Mouse (Mus musculus) hindbrain, embryonic 16.5 days (tissue): ENCODE results near the gene Ovch2. TPM values are rescaled to one million over a fixed set of nuclear protein-coding genes. Genes with fewer than 3 reads are reported as not detected.

Experiments used
- ATAC-seq: fragments of 200-750 bp; cut with Nextera tagmentation; 2 replicates; pipeline ENCODE4 v1.8.0; 2017; ENCODE audit warnings: moderate TSS enrichment, moderate library complexity
- H3K27ac ChIP-seq: fragments of 300-500 bp; sonication (generic); 2 replicates; pipeline ENCODE4 v1.5.1; 2014; ENCODE audit warnings: low read depth, mild to moderate bottlenecking, control low read depth, low read length, moderate library complexity
- H3K27me3 ChIP-seq: fragments of 300-500 bp; sonication (generic); replicated peaks from 2 replicates; pipeline ENCODE4 v1.6.1; 2014; ENCODE audit warnings: low read length; ENCODE audit not compliant: control insufficient read depth, insufficient read depth
- H3K36me3 ChIP-seq: fragments of 300-500 bp; sonication (generic); 2 replicates; pipeline ENCODE4 v1.6.1; 2014; ENCODE audit warnings: mild to moderate bottlenecking, low read length, moderate library complexity, mixed read lengths; ENCODE audit not compliant: control insufficient read depth, insufficient read depth
- H3K4me1 ChIP-seq: fragments of 300-500 bp; sonication (generic); 2 replicates; pipeline ENCODE4 v1.6.1; 2014; ENCODE audit warnings: low read depth, low read length; ENCODE audit not compliant: control insufficient read depth, insufficient read depth
- H3K4me2 ChIP-seq: fragments of 300-500 bp; sonication (generic); 2 replicates; pipeline ENCODE4 v1.6.1; 2014; ENCODE audit warnings: mild to moderate bottlenecking, low read length, control low read depth, moderate library complexity
- H3K4me3 ChIP-seq: fragments of 300-500 bp; sonication (generic); 2 replicates; pipeline ENCODE4 v1.5.1; 2014; ENCODE audit warnings: mild to moderate bottlenecking, low read length, control low read depth, moderate library complexity
- H3K9ac ChIP-seq: fragments of 300-500 bp; sonication (generic); 2 replicates; pipeline ENCODE4 v1.6.1; 2014; ENCODE audit warnings: low read depth, mild to moderate bottlenecking, control low read depth, low read length, moderate library complexity
- H3K9me3 ChIP-seq: fragments of 300-500 bp; sonication (generic); 2 replicates; pipeline ENCODE4 v1.6.1; 2014; ENCODE audit warnings: mild to moderate bottlenecking, low read length, moderate library complexity; ENCODE audit not compliant: control insufficient read depth
- WGBS: fragments of 180-500 bp; shearing (Covaris S2); extraction: QIAGEN DNeasy Blood & Tissue Kit; methylation state at CpG from one replicate; pipeline ENCODE4 v1.1.7; 2014; 5-methylcytosine and 5-hydroxymethylcytosine counted together
- polyA plus RNA-seq: library from polyadenylated mRNA; unstranded; fragments of >200 nt; fragmentation: Nextera tagmentation; extraction: Ambion mirVana; gene quantifications from 2 replicates; pipeline ENCODE4 v1.2.1, GENCODE M21; 2015

Ovch2 gene
- polyA plus RNA-seq, 1 experiment from 2014 or later, result not detected

- Histone ChIP-seq H3K9me3 (no peaks in the 10 kb centered on the region), H3K4me2 (no peak overlapping the region), H3K4me3 (no peak overlapping the region), H3K27ac (no peak overlapping the region), H3K9ac (no peak overlapping the region), H3K36me3 (no peaks in the 10 kb centered on the region), H3K4me1 (no peaks in the 10 kb centered on the region), H3K27me3 (no peaks in the 10 kb centered on the region)
- ATAC-seq, result no peak
- WGBS, result 50% methylated on average over 4 of the region's 4 CpGs
Observed at GRCm38 (mm10) chr7:107779611-107780010, 21.4 kb downstream of the Ovch2 start.

GRCm38 (mm10) chr7:107778216-107778615, 22.8 kb downstream of the Ovch2 start:
- H3K36me3 ChIP-seq, result no peaks in the 10 kb centered on the region
- no peaks in the 10 kb centered on the region for H3K4me1 ChIP-seq
- 96% methylated on average over 1 of the region's 1 CpGs for WGBS
- H3K27me3 ChIP-seq, result no peaks in the 10 kb centered on the region
- H3K4me3 ChIP-seq, result no peak overlapping the region
- no peak overlapping the region for H3K27ac ChIP-seq
- H3K9me3 ChIP-seq, result no peaks in the 10 kb centered on the region
- H3K4me2 ChIP-seq, result no peak overlapping the region
- no peak overlapping the region for H3K9ac ChIP-seq
- ATAC-seq, result no peak

- Histone ChIP-seq H3K36me3 (no peaks in the 10 kb centered on the region), H3K4me3 (no peak overlapping the region), H3K4me1 (no peaks in the 10 kb centered on the region), H3K27ac (no peak overlapping the region), H3K9ac (no peak overlapping the region), H3K9me3 (no peaks in the 10 kb centered on the region), H3K4me2 (no peak overlapping the region), H3K27me3 (no peaks in the 10 kb centered on the region)
- no peak for ATAC-seq
- 56% methylated on average over 6 of the region's 6 CpGs for WGBS
Observed at GRCm38 (mm10) chr7:107770812-107771211, 30.2 kb downstream of the Ovch2 start.

GRCm38 (mm10) chr7:107757308-107758151, 43.5 kb downstream of the Ovch2 start, which contains the start of gene Cyb5r2:
Gene Cyb5r2, minus strand, starts transcription at chr7:107758032.
- ATAC-seq, result peak; percentile 83; the same call in 1 of the 2 replicates
- H3K36me3 ChIP-seq, result no peaks in the 10 kb centered on the region
- no peak within 1 kb of the TSS for H3K27ac ChIP-seq
- H3K4me3 ChIP-seq, result peak within 1 kb of the TSS; percentile 37
- H3K27me3 ChIP-seq, result no peaks in the 10 kb centered on the region; the same call in 1 of the 2 replicates
- no peaks in the 10 kb centered on the region for H3K9me3 ChIP-seq
- peaks cover 3% of the 10 kb centered on the region; the same call in 1 of the 2 replicates for H3K4me1 ChIP-seq
- 14% methylated on average over 23 of the region's 23 CpGs for WGBS
- H3K9ac ChIP-seq, result peak within 1 kb of the TSS; percentile 54
- H3K4me2 ChIP-seq, result peak within 1 kb of the TSS; percentile 74

- Histone ChIP-seq H3K27me3 (no peaks in the 10 kb centered on the region; the same call in 1 of the 2 replicates), H3K9me3 (no peaks in the 10 kb centered on the region), H3K4me2 (no peak overlapping the region), H3K4me1 (peaks cover 3% of the 10 kb centered on the region; the same call in 1 of the 2 replicates), H3K4me3 (no peak overlapping the region), H3K36me3 (no peaks in the 10 kb centered on the region), H3K9ac (no peak overlapping the region), H3K27ac (no peak overlapping the region)
- 96% methylated on average over 2 of the region's 2 CpGs for WGBS
- ATAC-seq, result no peak
Observed at GRCm38 (mm10) chr7:107756748-107757147, 44.3 kb downstream of the Ovch2 start.

GRCm38 (mm10) chr7:107755905-107756304, 45.1 kb downstream of the Ovch2 start:
- 73% methylated on average over 3 of the region's 3 CpGs for WGBS
- H3K4me2 ChIP-seq, result no peak overlapping the region
- no peak overlapping the region for H3K9ac ChIP-seq
- H3K27ac ChIP-seq, result no peak overlapping the region
- no peaks in the 10 kb centered on the region; the same call in 1 of the 2 replicates for H3K27me3 ChIP-seq
- H3K4me3 ChIP-seq, result no peak overlapping the region
- H3K4me1 ChIP-seq, result peaks cover 3% of the 10 kb centered on the region; the same call in 1 of the 2 replicates
- H3K36me3 ChIP-seq, result no peaks in the 10 kb centered on the region
- no peak for ATAC-seq
- no peaks in the 10 kb centered on the region for H3K9me3 ChIP-seq

GRCm38 (mm10) chr7:107752031-107752520, 48.9 kb downstream of the Ovch2 start:
- WGBS, result 80% methylated on average over 10 of the region's 10 CpGs

GRCm38 (mm10) chr7:107749721-107750120, 51.3 kb downstream of the Ovch2 start:
- Histone ChIP-seq H3K4me2 (no peak overlapping the region), H3K9me3 (no peaks in the 10 kb centered on the region), H3K36me3 (no peaks in the 10 kb centered on the region), H3K4me3 (no peak overlapping the region), H3K27me3 (no peaks in the 10 kb centered on the region), H3K27ac (no peak overlapping the region), H3K9ac (no peak overlapping the region), H3K4me1 (no peaks in the 10 kb centered on the region)
- ATAC-seq, result no peak
- WGBS, result 91% methylated on average over 4 of the region's 4 CpGs

More at GRCm38 (mm10) chr7:107752031-107752520, 48.9 kb downstream of the Ovch2 start:
- Histone ChIP-seq H3K4me2 (no peak overlapping the region), H3K36me3 (no peaks in the 10 kb centered on the region), H3K4me3 (no peak overlapping the region), H3K9me3 (no peaks in the 10 kb centered on the region), H3K4me1 (no peaks in the 10 kb centered on the region), H3K27ac (no peak overlapping the region), H3K9ac (no peak overlapping the region), H3K27me3 (no peaks in the 10 kb centered on the region)
- no peak for ATAC-seq

- Histone ChIP-seq H3K36me3 (no peaks in the 10 kb centered on the region), H3K9me3 (no peaks in the 10 kb centered on the region), H3K27ac (no peak overlapping the region), H3K4me1 (no peaks in the 10 kb centered on the region), H3K4me2 (no peak overlapping the region), H3K9ac (no peak overlapping the region), H3K4me3 (no peak overlapping the region), H3K27me3 (no peaks in the 10 kb centered on the region)
- ATAC-seq, result peak; percentile 54
- 3% methylated on average over 3 of the region's 3 CpGs for WGBS
Observed at GRCm38 (mm10) chr7:107749270-107749669, 51.7 kb downstream of the Ovch2 start.
